Mouse (Mus musculus) neural tube, embryonic 14.5 days (tissue): Measurements from ENCODE around the gene Gm44805. TPM values are rescaled to one million over a fixed set of nuclear protein-coding genes. Genes with fewer than 3 reads are reported as not detected.

Experiments
- ATAC-seq: fragments of 200-750 bp; cut with Nextera tagmentation; 2 replicates; pipeline ENCODE4 v1.8.0; 2017; ENCODE audit warnings: low read depth, mild to moderate bottlenecking, moderate TSS enrichment, moderate library complexity
- H3K27ac ChIP-seq: fragments of 300-500 bp; sonication (generic); 2 replicates; pipeline ENCODE4 v1.5.1; 2014; ENCODE audit warnings: low read depth, mild to moderate bottlenecking, control low read depth, low read length, moderate library complexity, mixed read lengths
- H3K27me3 ChIP-seq: fragments of 300-500 bp; sonication (generic); 2 replicates; pipeline ENCODE4 v1.6.1; 2014; ENCODE audit warnings: low read length; ENCODE audit not compliant: control insufficient read depth, insufficient read depth
- H3K36me3 ChIP-seq: fragments of 300-500 bp; sonication (generic); 2 replicates; pipeline ENCODE4 v1.6.1; 2014; ENCODE audit warnings: low read length, mixed read lengths; ENCODE audit not compliant: control insufficient read depth, insufficient read depth
- H3K4me1 ChIP-seq: fragments of 300-500 bp; sonication (generic); 2 replicates; pipeline ENCODE4 v1.6.1; 2014; ENCODE audit warnings: low read length; ENCODE audit not compliant: control insufficient read depth, insufficient read depth
- H3K4me2 ChIP-seq: fragments of 300-500 bp; sonication (generic); 2 replicates; pipeline ENCODE4 v1.6.1; 2014; ENCODE audit warnings: mild to moderate bottlenecking, low read depth, low read length, control low read depth
- H3K4me3 ChIP-seq: fragments of 300-500 bp; sonication (generic); 2 replicates; pipeline ENCODE4 v1.5.1; 2014; ENCODE audit warnings: low read depth, low read length, control low read depth, mixed read lengths
- H3K9ac ChIP-seq: fragments of 300-500 bp; sonication (generic); replicated peaks from 2 replicates; pipeline ENCODE4 v1.6.1; 2014; ENCODE audit warnings: low read depth, mild to moderate bottlenecking, control low read depth, low read length, mixed read lengths
- H3K9me3 ChIP-seq: fragments of 300-500 bp; sonication (generic); 2 replicates; pipeline ENCODE4 v1.6.1; 2016; ENCODE audit warnings: low read length; ENCODE audit not compliant: control insufficient read depth
- WGBS: fragments of 180-500 bp; shearing (Covaris S2); extraction: QIAGEN DNeasy Blood & Tissue Kit; methylation state at CpG from one replicate; pipeline ENCODE4 v1.1.7; 2014; 5-methylcytosine and 5-hydroxymethylcytosine counted together
- polyA plus RNA-seq: library from polyadenylated mRNA; unstranded; fragments of >200 nt; fragmentation: Nextera tagmentation; extraction: Ambion mirVana; gene quantifications from 2 replicates; pipeline ENCODE4 v1.2.1, GENCODE M21; 2014

The Gm44805 gene
- polyA plus RNA-seq, 1 experiment from 2014 or later, result not detected

DNA sequence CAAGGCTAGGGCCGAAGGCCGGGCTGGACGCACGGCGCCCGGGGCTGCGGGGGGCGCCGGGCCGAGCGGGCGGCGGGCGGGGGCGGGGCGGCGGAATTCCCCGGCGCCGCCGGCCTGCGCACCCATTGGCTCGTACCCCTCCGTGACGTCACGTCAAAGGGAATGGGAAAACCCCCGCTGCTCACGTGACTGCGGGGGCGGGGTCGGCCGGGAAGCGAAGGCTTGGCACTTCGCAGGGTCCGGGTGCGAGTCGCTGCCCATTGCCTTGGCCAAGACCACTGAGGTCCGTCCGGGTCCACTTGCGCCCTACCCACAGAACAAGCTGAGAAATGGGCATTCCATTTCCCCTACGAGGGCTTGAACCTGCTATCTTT, 51.9 kb downstream of the Gm44805 start, which contains the start of gene Relb:
Gene Relb (minus strand): TSS at position 78 of the 374 bp plus-strand sequence.
- H3K4me3 ChIP-seq, result peak within 1 kb of the TSS; percentile 68
- no peaks in the 10 kb centered on the region for H3K9me3 ChIP-seq
- H3K4me2 ChIP-seq, result peak within 1 kb of the TSS; percentile 85
- under 1% methylated on average over 27 of the region's 41 CpGs for WGBS
- H3K9ac ChIP-seq, result peak within 1 kb of the TSS; percentile 52
- peak; percentile 73 for ATAC-seq
- 0 out of 2 replicates have a peak, but pooled peaks cover 5% of the 10 kb centered on the region for H3K4me1 ChIP-seq
- H3K27ac ChIP-seq, result peak within 1 kb of the TSS; percentile 79
- no peaks in the 10 kb centered on the region for H3K27me3 ChIP-seq
- peaks cover 15% of the 10 kb centered on the region for H3K36me3 ChIP-seq

DNA sequence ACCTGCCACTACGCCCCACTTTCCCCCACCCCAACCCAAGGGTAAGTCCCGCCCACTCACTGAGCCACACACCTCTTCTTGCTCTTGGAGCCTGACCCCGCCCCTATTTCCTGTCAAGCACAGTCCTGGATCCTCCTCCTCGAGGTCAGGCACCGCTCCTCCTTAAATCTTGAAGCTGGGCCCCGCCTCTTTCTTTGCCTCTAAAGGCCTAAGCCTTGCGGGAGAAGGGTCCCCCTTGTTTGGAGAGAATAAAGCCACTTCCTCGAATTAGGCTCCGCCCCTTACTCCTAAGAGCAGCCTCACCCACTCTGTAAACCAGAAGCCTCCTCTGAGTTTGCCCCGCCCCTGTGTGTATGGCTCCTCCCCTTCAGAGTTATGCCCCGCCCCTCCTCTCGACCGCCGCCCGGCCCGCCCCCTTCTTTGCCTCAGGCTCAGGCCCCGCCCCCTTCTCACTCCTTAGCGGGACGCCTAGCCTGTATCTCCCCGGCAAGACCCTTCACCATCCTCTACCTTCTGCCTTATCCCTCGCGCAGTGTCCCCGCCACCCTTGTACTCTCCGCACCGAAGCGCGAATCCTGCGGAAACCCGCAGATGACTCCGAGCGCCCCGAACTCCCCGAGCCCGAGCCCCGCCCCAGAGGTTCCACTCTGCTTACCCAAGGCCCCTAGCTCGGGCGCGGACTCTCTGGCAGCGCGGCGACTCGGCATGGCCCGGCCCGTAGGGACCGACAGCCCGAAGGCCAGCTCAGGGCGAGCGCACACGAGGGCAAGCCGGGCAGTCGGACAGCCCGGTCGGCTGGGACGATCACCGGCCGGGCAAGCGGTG, 52.5 kb downstream of the Gm44805 start:
- H3K9me3 ChIP-seq, result no peaks in the 10 kb centered on the region
- H3K27me3 ChIP-seq, result no peaks in the 10 kb centered on the region
- peaks cover 11% of the 10 kb centered on the region for H3K36me3 ChIP-seq
- H3K9ac ChIP-seq, result peak overlapping the region; percentile 52
- H3K27ac ChIP-seq, result peak overlapping the region; percentile 79
- peak overlapping the region; percentile 85 for H3K4me2 ChIP-seq
- WGBS, result 1% methylated on average over 57 of the region's 57 CpGs
- peak; percentile 85 for ATAC-seq
- peak overlapping the region; percentile 68 for H3K4me3 ChIP-seq
- H3K4me1 ChIP-seq, result 0 out of 2 replicates have a peak, but pooled peaks cover 5% of the 10 kb centered on the region

DNA sequence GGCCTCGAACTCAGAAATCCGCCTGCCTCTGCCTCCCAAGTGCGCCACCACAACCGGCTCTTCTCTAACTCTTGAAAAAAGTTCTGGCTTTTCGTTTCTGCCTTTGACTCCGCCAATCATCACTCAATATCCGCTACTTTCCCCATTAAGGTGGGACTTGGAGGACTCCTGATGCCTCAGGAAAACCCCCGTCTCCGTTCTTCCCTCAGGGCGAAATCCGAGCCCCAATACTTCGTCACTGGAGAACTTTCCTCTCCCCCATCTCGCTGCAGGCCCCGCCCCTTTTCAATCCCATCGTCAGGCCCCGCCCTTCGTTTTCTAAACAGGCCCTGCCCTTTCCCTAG, 53.1 kb downstream of the Gm44805 start:
- peak overlapping the region; percentile 68 for H3K4me3 ChIP-seq
- peak overlapping the region; percentile 85 for H3K4me2 ChIP-seq
- H3K27ac ChIP-seq, result no peak overlapping the region
- ATAC-seq, result no peak; the same call in 1 of the 2 replicates
- peaks cover 5% of the 10 kb centered on the region for H3K36me3 ChIP-seq
- H3K9me3 ChIP-seq, result no peaks in the 10 kb centered on the region
- 15% methylated on average over 17 of the region's 17 CpGs for WGBS
- 0 out of 2 replicates have a peak, but pooled peaks cover 5% of the 10 kb centered on the region for H3K4me1 ChIP-seq
- no peak overlapping the region for H3K9ac ChIP-seq
- H3K27me3 ChIP-seq, result no peaks in the 10 kb centered on the region

DNA sequence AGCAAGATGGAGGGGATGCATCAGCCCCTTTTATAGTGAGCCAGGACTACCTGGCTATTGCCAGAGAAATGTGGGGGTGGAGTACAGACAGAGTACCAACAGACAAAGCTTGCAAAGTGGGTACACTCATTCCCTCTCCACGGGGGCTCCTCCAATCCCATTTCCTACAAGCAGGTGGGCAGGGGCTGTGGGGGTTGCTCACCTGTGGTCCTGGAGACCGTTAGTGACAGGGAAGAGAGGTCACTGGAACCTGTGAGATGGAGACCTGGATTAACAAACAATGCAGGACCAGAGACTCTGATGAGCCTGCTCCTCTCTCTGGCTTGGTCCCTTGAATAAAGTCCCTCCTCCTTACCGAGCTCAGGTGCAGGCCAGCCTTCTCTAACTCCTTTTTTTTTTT, 53.5 kb downstream of the Gm44805 start:
- Histone ChIP-seq H3K36me3 (peaks cover under 1% of the 10 kb centered on the region; the same call in 1 of the 2 replicates), H3K27ac (no peak overlapping the region), H3K4me3 (peak overlapping the region; percentile 68; the same call in 1 of the 2 replicates), H3K9me3 (no peaks in the 10 kb centered on the region), H3K4me1 (0 out of 2 replicates have a peak, but pooled peaks cover 5% of the 10 kb centered on the region), H3K9ac (no peak overlapping the region), H3K4me2 (peak overlapping the region; percentile 85; the same call in 1 of the 2 replicates), H3K27me3 (no peaks in the 10 kb centered on the region)
- WGBS, result 47% methylated on average over 3 of the region's 3 CpGs
- no peak for ATAC-seq

DNA sequence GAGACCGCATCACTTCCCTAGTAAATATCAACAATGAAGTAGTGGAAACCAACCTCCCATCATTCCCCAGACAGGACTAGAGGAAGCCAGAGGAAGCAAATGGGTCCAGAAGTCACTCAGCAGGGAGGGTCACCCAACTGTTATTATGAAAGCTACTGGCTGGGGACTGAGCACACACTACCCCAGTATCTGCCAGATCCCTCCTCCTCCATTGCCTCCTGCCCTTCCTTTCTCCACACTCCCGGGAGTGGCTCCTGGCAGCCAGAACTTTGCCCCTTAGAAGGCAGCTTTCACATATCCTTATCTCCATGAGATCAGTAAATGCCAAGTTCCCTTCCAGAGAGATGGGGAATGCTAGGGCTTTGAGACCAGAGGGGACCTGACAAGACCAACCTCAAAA, 57.8 kb downstream of the Gm44805 start:
- Histone ChIP-seq H3K4me3 (no peak overlapping the region), H3K4me2 (no peak overlapping the region), H3K9ac (no peak overlapping the region), H3K4me1 (no peaks in the 10 kb centered on the region; the same call in 1 of the 2 replicates), H3K9me3 (no peaks in the 10 kb centered on the region), H3K36me3 (no peaks in the 10 kb centered on the region), H3K27me3 (no peaks in the 10 kb centered on the region), H3K27ac (no peak overlapping the region)
- no peak for ATAC-seq
- WGBS, result 83% methylated on average over 2 of the region's 2 CpGs

DNA sequence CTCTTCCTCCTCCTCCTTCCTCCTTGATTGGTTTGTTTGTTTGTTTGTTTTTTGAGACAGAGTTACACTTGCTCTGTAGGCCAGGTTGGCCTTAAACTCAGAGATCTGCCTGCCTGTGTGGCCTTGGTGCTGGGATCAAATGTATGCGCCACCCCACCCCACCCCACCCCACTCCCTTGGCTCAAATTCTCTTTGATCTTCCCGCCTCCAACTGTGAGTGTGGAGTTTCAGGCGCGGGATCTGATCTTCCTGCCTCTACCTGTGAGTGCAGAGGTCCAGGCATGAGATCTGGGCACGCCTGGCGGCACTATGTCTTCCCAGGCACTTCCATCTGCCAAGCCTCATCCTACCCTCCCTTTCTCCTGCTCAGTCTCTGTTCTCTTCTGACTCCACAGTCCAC, 59.0 kb downstream of the Gm44805 start:
- H3K4me1 ChIP-seq, result no peaks in the 10 kb centered on the region; the same call in 1 of the 2 replicates
- WGBS, result 34% methylated on average over 6 of the region's 6 CpGs
- no peaks in the 10 kb centered on the region for H3K36me3 ChIP-seq
- no peaks in the 10 kb centered on the region for H3K9me3 ChIP-seq
- no peak for ATAC-seq
- H3K27me3 ChIP-seq, result no peaks in the 10 kb centered on the region
- no peak overlapping the region for H3K4me2 ChIP-seq
- no peak overlapping the region for H3K9ac ChIP-seq
- no peak overlapping the region for H3K27ac ChIP-seq
- H3K4me3 ChIP-seq, result no peak overlapping the region

Other genes starting within 250 kb of the Gm44805 start
- 17.0 and 19.2 TPM in 2 replicates for gene Mark4, start 222.6 kb downstream of the Gm44805 start, polyA plus RNA-seq
- 0.71 TPM in 2 replicates for gene Exoc3l2, start 218.1 kb downstream of the Gm44805 start, polyA plus RNA-seq
- gene Bloc1s3, start 173.1 kb downstream of the Gm44805 start, polyA plus RNA-seq, result 2.8 and 3.2 TPM in 2 replicates
- 31.7 and 33.8 TPM in 2 replicates for gene Trappc6a, start 173.0 kb downstream of the Gm44805 start, polyA plus RNA-seq
- gene Nkpd1, start 163.6 kb downstream of the Gm44805 start, polyA plus RNA-seq, result 0.52 and 1.2 TPM in 2 replicates
- 8.1 and 15.8 TPM in 2 replicates for gene Ppp1r37, start 118.3 kb downstream of the Gm44805 start, polyA plus RNA-seq
- 0.13 and 0.27 TPM in 2 replicates for gene Zfp296, start 104.1 kb downstream of the Gm44805 start, polyA plus RNA-seq
- 150 and 153 TPM in 2 replicates for gene Gemin7, start 103.8 kb downstream of the Gm44805 start, polyA plus RNA-seq
- gene Clasrp, start 76.9 kb downstream of the Gm44805 start, polyA plus RNA-seq, result 49.7 and 51.3 TPM in 2 replicates
- gene Relb, start 52.0 kb downstream of the Gm44805 start, polyA plus RNA-seq, result 6.6 and 7.3 TPM in 2 replicates
- 142 and 147 TPM in 2 replicates for gene Clptm1, start 16.4 kb downstream of the Gm44805 start, polyA plus RNA-seq
- gene Apoc2, start 3.5 kb downstream of the Gm44805 start, polyA plus RNA-seq, result 1.4 TPM in 2 replicates
- 0.20 and 0.27 TPM in 2 replicates for gene Apoc4, start 56 bp upstream of the Gm44805 start, polyA plus RNA-seq
- 3.0 and 3.2 TPM in 2 replicates for gene Apoc1, start 11.2 kb upstream of the Gm44805 start, polyA plus RNA-seq
- gene Apoe, start 17.8 kb upstream of the Gm44805 start, polyA plus RNA-seq, result 310 and 558 TPM in 2 replicates
- gene Tomm40, start 34.0 kb upstream of the Gm44805 start, polyA plus RNA-seq, result 121 and 124 TPM in 2 replicates
- 44.7 and 47.4 TPM in 2 replicates for gene Nectin2, start 69.1 kb upstream of the Gm44805 start, polyA plus RNA-seq
- gene Bcam, start 89.6 kb upstream of the Gm44805 start, polyA plus RNA-seq, result 9.3 and 16.0 TPM in 2 replicates
- 0.54 TPM in 1 of 2 replicates, not detected in the other for gene Cblc, start 115.4 kb upstream of the Gm44805 start, polyA plus RNA-seq
- gene Bcl3, start 141.3 kb upstream of the Gm44805 start, polyA plus RNA-seq, result 0.24 and 1.2 TPM in 2 replicates
- gene Gm19345, start 170.6 kb upstream of the Gm44805 start, polyA plus RNA-seq, result 9.5 and 11.6 TPM in 2 replicates
- 0.37 and 0.40 TPM in 2 replicates for gene Ceacam16, start 179.9 kb upstream of the Gm44805 start, polyA plus RNA-seq
- not detected in 2 replicates for gene Ceacam19, start 206.5 kb upstream of the Gm44805 start, polyA plus RNA-seq
- 7.2 and 9.1 TPM in 2 replicates for gene Pvr, start 239.7 kb upstream of the Gm44805 start, polyA plus RNA-seq